Mouse (Mus musculus): ENCODE data around the gene Cnn1. TPM values are rescaled to one million over a fixed set of nuclear protein-coding genes. Genes with fewer than 3 reads are reported as not detected.

The Cnn1 gene
- total RNA-seq, 1 experiment: 25.6 TPM

- Histone ChIP-seq H3K4me3 (ENCODE audit: insufficient read depth in 1 of 2, low read depth in 1 of 2, low read length in 2 of 2, poor library complexity in 1 of 2, severe bottlenecking in 1 of 2) (peak within 1 kb of the TSS; percentile 72 to 96), H3K9ac (ENCODE audit: insufficient read depth, low read depth, low read length, poor library complexity, severe bottlenecking) (peak within 1 kb of the TSS; percentile 97), H3K4me1 (ENCODE audit: control insufficient read depth in 2 of 2, insufficient read depth in 2 of 2, low read length in 2 of 2, poor library complexity in 1 of 2) (peaks cover 0 to 6% of the 10 kb centered on the region in 2 experiments; a peak in 1 of 4 replicates), H3K27ac (ENCODE audit: insufficient read depth, low read depth, low read length, poor library complexity, severe bottlenecking) (no peak within 1 kb of the TSS), H3K36me3 (ENCODE audit: control insufficient read depth, insufficient read depth, low read length, poor library complexity, severe bottlenecking) (peaks cover 13% of the 10 kb centered on the region), H3K9me3 (ENCODE audit: control insufficient read depth, insufficient read depth, low read depth, low read length) (no peaks in the 10 kb centered on the region)
- TF ChIP-seq ZNF384 (IDR thresholded peaks at IDR 0.05; ENCODE audit: low read depth, low read length) (no peak), HCFC1 (IDR thresholded peaks at IDR 0.05; ENCODE audit: borderline replicate concordance, insufficient read depth, low read length) (no peak), MAFK (IDR thresholded peaks at IDR 0.05; ENCODE audit: insufficient read depth, low read depth, low read length) (no peak), CHD2 (IDR thresholded peaks at IDR 0.05; ENCODE audit: low read depth, low read length) (no peak), ZC3H11A (IDR thresholded peaks at IDR 0.05; ENCODE audit: borderline replicate concordance, low read depth, low read length) (no peak)
- in situ Hi-C loops (cut with MboI; ENCODE audit: low sequenced_read_pairs in 2 of 2, unreplicated experiment in 2 of 2): no loop called here
- DNase-seq (ENCODE audit: low read depth, low spot score): peak; percentile 97
Measured at GRCm38 (mm10) chr9:22116740-22117426, 17.9 kb downstream of the Cnn1 start, which contains the start of gene Elof1. Gene Elof1, minus strand, starts transcription at chr9:22117172.

- Histone ChIP-seq H3K36me3 (ENCODE audit: control insufficient read depth, insufficient read depth, low read length, poor library complexity, severe bottlenecking) (peaks cover 10% of the 10 kb centered on the region), H3K4me3 (ENCODE audit: insufficient read depth in 1 of 2, low read depth in 1 of 2, low read length in 2 of 2, poor library complexity in 1 of 2, severe bottlenecking in 1 of 2) (peak overlapping the region; percentile 70 to 71), H3K27ac (ENCODE audit: insufficient read depth, low read depth, low read length, poor library complexity, severe bottlenecking) (no peak overlapping the region), H3K9me3 (ENCODE audit: control insufficient read depth, insufficient read depth, low read depth, low read length) (no peaks in the 10 kb centered on the region), H3K4me1 (ENCODE audit: control insufficient read depth in 2 of 2, insufficient read depth in 2 of 2, low read length in 2 of 2, poor library complexity in 1 of 2) (peaks cover 0 to 6% of the 10 kb centered on the region in 2 experiments; a peak in 1 of 4 replicates), H3K9ac (ENCODE audit: insufficient read depth, low read depth, low read length, poor library complexity, severe bottlenecking) (peak overlapping the region; percentile 84; the same call in 1 of the 2 replicates)
- TF ChIP-seq ZNF384 (IDR thresholded peaks at IDR 0.05; ENCODE audit: low read depth, low read length) (no peak), MAFK (IDR thresholded peaks at IDR 0.05; ENCODE audit: insufficient read depth, low read depth, low read length) (no peak)
- in situ Hi-C loops (cut with MboI; ENCODE audit: low sequenced_read_pairs in 2 of 2, unreplicated experiment in 2 of 2): no loop called here
- DNase-seq (ENCODE audit: low read depth, low spot score): peak; percentile 80
Measured at GRCm38 (mm10) chr9:22117754-22118456, 18.9 kb downstream of the Cnn1 start.

GRCm38 (mm10) chr9:22119543-22119942, 20.5 kb downstream of the Cnn1 start:
- H3K4me1 ChIP-seq (ENCODE audit: control insufficient read depth in 2 of 2, insufficient read depth in 2 of 2, low read length in 2 of 2, poor library complexity in 1 of 2): peaks cover 0 to 6% of the 10 kb centered on the region in 2 experiments; a peak in 1 of 4 replicates
- no peak overlapping the region for H3K27ac ChIP-seq (ENCODE audit: insufficient read depth, low read depth, low read length, poor library complexity, severe bottlenecking)
- in situ Hi-C loops (cut with MboI; ENCODE audit: low sequenced_read_pairs in 2 of 2, unreplicated experiment in 2 of 2): no loop called here
- H3K4me3 ChIP-seq (ENCODE audit: insufficient read depth in 1 of 2, low read depth in 1 of 2, low read length in 2 of 2, poor library complexity in 1 of 2, severe bottlenecking in 1 of 2): no peak overlapping the region
- DNase-seq (ENCODE audit: low read depth, low spot score): no peak
- H3K9me3 ChIP-seq (ENCODE audit: control insufficient read depth, insufficient read depth, low read depth, low read length): no peaks in the 10 kb centered on the region
- H3K9ac ChIP-seq (ENCODE audit: insufficient read depth, low read depth, low read length, poor library complexity, severe bottlenecking): no peak overlapping the region
- TF ChIP-seq MAFK (IDR thresholded peaks at IDR 0.05; ENCODE audit: insufficient read depth, low read depth, low read length) (no peak), CHD2 (IDR thresholded peaks at IDR 0.05; ENCODE audit: low read depth, low read length) (no peak), ZC3H11A (IDR thresholded peaks at IDR 0.05; ENCODE audit: borderline replicate concordance, low read depth, low read length) (no peak), HCFC1 (IDR thresholded peaks at IDR 0.05; ENCODE audit: borderline replicate concordance, insufficient read depth, low read length) (no peak), ZNF384 (IDR thresholded peaks at IDR 0.05; ENCODE audit: low read depth, low read length) (no peak)
- H3K36me3 ChIP-seq (ENCODE audit: control insufficient read depth, insufficient read depth, low read length, poor library complexity, severe bottlenecking): no peaks in the 10 kb centered on the region

GRCm38 (mm10) chr9:22121545-22121944, 22.5 kb downstream of the Cnn1 start:
- Histone ChIP-seq H3K9me3 (ENCODE audit: control insufficient read depth, insufficient read depth, low read depth, low read length) (no peaks in the 10 kb centered on the region), H3K36me3 (ENCODE audit: control insufficient read depth, insufficient read depth, low read length, poor library complexity, severe bottlenecking) (no peaks in the 10 kb centered on the region), H3K27ac (ENCODE audit: insufficient read depth, low read depth, low read length, poor library complexity, severe bottlenecking) (no peak overlapping the region), H3K4me1 (ENCODE audit: control insufficient read depth in 2 of 2, insufficient read depth in 2 of 2, low read length in 2 of 2, poor library complexity in 1 of 2) (peaks cover 3 to 5% of the 10 kb centered on the region in 2 experiments; a peak in 2 of 4 replicates), H3K4me3 (ENCODE audit: insufficient read depth in 1 of 2, low read depth in 1 of 2, low read length in 2 of 2, poor library complexity in 1 of 2, severe bottlenecking in 1 of 2) (no peak overlapping the region), H3K9ac (ENCODE audit: insufficient read depth, low read depth, low read length, poor library complexity, severe bottlenecking) (no peak overlapping the region)
- DNase-seq (ENCODE audit: low read depth, low spot score): no peak
- TF ChIP-seq CHD2 (IDR thresholded peaks at IDR 0.05; ENCODE audit: low read depth, low read length) (no peak), ZC3H11A (IDR thresholded peaks at IDR 0.05; ENCODE audit: borderline replicate concordance, low read depth, low read length) (no peak), ZNF384 (IDR thresholded peaks at IDR 0.05; ENCODE audit: low read depth, low read length) (no peak), MAFK (IDR thresholded peaks at IDR 0.05; ENCODE audit: insufficient read depth, low read depth, low read length) (no peak), HCFC1 (IDR thresholded peaks at IDR 0.05; ENCODE audit: borderline replicate concordance, insufficient read depth, low read length) (no peak)
- in situ Hi-C loops (cut with MboI; ENCODE audit: low sequenced_read_pairs in 2 of 2, unreplicated experiment in 2 of 2): no loop called here
